Mouse (Mus musculus): ENCODE results near the gene Olfr984.

Gene Olfr984

DNA sequence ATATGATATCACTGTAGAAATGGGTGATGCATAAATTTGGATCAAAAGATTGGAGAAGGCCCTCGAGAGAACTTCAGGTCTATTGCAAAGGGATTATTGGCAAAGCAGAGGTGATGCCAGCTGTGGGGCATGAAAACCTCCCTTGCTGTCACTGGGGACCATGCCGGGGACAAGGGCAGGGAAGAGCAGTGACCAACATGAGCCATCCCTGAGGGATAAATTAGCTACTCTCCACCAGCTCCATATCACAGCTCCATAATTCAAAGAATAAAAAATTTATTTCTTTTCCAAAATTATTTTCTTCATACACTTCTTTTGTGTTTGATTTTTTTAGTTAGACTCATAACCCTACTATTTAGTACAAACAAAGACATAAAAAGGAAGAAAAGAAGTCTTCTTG, at the start of gene Olfr984:
Gene Olfr984 (minus strand): TSS at position 101 of the 400 bp plus-strand sequence.
- DNase-seq (ENCODE audit: low read depth): no peak

DNA sequence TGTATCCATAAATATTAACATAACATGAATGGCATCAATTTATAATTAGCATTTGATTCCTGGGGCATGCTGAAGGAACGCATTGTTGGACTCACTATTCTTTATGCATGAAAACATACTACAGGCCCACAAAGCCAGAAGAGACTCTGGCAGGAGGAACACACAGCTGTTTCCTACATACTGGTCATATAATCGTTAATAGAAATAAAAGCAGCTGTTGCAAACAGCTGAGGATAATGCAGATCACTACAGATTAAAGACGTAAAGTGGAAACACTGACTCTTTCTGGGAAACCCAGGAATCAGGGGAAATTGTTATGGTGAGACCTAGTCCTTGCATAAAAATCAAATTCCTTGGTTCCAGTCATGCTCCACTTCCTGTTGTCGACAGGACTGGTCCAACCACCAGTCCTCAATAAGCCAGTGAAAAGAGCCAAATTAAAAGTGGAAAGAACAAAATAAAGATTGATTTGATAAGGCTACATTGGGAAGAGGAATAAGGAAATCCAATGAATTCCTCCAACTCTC, 41.2 kb upstream of the Olfr984 start:
- DNase-seq (ENCODE audit: low read depth): no peak

DNA sequence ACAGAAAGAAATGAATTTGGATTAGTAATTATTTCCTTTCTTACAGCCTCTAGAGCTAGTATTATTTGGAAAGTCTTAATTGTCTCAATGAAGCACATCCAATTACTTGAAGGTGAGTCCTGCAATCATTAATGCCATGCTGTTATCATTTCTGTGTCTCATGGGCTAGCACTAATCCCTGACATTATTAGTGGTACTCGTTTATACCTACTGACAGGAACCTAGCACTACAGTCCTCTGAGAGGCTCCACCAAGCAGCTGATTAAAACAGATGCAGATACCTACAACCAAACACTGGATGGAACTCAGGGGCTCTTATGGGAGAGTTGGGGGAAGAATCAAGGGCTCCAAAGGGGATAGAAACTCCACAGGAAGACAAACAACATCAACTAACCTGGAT, 27.5 kb upstream of the Olfr984 start:
- no peak for DNase-seq (ENCODE audit: low read depth)

DNA sequence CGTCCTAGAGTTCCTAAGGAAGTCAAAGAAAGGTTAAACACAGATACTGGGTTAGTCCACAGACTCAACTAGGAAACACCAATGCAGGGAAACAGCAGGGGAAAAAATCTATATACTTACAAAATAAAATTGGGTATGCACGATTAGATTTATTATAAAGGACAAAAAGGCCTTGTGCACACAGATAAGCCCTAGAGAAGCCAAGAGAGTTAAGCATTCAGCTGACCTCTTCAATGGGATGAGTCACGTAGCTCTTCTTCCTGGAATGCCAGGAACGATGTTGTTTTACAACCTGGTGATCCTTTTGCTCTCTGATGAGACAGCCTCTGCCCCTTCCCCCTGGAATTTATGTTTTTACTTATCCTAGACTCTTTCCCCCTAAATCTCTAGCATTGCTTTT, 25.5 kb upstream of the Olfr984 start:
- DNase-seq (ENCODE audit: low read depth): no peak

DNA sequence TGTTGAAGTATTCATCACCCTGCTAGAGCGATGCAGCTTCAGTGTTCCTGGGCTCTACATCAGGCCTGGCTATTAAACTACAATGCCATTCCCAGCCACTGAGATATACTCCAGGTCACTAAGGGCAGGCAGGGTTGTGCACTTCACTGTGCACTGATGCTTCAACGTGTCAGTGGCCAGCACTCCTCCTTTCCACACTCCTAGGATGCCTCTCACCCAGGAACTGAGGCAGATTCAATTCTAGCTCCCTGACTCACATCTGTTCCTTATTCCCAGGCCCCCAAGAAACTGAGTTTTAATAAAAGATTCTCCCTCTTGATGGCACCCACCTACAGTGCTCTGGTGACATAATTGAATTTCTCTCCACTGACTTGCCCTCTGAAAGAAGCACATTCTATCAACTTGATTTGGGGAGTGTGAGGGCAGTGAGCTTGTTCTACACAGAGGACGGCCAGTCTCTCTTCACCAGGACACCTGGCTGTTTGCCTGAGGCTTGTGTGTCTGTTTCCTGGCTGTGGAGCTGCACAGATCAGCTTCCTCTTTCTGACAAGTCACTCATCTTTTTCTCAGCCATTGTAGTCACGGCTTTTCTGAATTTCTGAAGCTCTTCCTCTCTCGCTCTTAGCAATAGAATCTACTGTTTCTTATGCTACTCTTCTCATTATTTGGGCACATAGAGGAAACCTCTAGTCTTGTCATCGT, 23.1 kb upstream of the Olfr984 start:
- DNase-seq (ENCODE audit: low read depth): no peak

DNA sequence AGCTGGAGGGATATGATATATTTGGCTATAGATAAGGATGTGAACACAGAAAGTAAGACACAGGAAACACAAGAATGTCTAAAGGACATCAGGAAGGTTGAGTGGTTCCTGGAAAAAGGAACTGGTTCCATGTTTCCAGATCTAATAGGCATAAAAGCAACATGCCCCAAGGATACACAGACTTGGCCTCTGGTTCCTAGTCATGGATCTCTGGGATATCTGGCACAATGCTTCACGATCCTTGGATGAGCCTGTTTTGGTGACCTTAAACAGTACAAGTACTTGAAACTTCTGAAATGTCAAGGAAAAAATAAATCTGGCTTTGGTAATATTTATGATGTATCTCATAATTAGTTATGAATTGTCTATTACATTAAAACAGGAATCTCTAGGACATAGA, 16.6 kb upstream of the Olfr984 start:
- no peak for DNase-seq (ENCODE audit: low read depth)

DNA sequence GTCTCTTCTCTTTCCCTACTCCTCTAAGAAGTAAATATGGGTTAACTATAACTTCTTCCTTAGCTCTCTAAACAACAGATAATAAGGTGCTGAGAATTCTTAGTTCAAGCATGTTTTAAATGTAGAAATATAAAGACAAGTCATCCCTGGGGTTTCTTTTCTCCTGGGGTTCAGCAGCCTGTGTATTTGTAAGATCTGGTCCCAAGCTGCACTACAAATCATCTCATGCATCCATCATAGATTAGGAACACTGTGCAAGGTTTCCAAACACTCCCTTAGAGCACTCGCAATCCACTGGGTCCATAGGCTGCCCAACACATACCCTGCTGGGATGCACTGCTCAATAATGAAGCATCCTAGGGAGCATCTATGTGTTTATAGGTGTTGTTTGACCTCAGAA, 16.1 kb upstream of the Olfr984 start, which contains the start of gene Olfr985:
Gene Olfr985 (minus strand): TSS at position 101 of the 400 bp plus-strand sequence.
- DNase-seq (ENCODE audit: low read depth): no peak

DNA sequence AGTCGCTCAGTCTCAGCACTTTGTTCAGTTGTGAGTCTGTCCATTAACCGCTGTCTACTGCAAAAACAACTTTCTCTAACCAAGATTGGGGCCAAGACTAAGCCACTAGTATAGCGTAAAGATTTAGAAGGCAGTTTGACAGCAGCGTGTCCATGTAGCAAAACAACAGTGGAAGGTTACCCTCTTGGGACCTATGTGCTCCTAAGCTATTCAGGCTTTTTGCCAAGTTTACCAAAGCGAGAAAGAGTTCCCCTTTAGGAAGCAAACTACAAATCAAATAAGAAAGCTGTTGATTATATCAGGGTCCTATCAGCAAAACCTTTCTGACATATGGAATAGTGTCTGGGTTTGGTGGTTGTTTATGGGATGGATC, 3.3 kb upstream of the Olfr984 start:
- no peak for DNase-seq (ENCODE audit: low read depth)

DNA sequence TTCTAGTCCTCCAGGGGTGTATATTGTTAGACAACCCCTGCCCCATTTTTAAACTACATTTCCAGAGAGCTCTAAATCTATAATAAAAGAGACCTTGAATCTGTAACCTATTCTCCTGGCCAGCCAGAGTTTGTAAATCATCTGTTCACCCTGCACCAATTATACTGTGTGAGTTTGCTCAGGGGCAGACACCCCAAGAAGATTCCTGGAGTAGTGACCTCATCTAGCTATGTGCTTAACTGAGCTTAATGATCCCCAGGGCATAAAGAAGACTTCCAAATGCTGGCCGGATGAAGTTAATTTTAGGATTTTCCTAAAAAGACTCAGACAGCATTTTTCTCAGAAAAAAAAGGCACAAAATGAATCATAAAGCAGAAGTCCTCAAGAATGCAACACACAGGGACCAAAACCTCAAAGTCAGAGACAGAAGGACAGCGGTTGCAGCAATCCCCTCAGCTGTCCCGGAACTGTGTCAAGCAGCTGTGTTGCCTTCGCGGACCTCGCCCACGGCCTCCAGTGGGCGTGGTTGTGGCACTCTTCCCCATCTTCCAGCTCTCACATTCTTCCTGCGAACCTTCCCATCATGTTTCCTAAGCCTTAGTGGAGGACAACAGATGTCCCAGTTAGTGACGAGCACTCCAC, 2.8 kb upstream of the Olfr984 start:
- no peak for DNase-seq (ENCODE audit: low read depth)

DNA sequence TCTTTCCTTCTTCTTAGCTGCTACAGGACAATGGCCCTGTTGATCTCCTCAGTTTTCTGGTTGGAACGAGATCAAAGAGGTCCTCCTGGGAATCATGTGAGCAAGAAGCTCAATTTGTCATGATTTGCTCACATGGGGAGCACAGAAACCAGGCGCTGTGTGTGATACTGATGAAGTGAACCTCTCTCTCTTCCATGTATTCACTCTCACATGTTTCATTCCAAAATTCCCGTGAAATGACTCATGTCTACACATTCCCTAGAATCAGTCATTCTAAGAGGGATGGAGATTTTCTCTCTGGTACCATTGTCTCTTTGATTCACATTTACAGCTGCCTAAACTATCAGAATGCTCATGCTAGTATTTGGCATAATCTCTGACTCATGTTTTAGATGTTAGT, 19.2 kb downstream of the Olfr984 start:
- DNase-seq (ENCODE audit: low read depth): no peak

DNA sequence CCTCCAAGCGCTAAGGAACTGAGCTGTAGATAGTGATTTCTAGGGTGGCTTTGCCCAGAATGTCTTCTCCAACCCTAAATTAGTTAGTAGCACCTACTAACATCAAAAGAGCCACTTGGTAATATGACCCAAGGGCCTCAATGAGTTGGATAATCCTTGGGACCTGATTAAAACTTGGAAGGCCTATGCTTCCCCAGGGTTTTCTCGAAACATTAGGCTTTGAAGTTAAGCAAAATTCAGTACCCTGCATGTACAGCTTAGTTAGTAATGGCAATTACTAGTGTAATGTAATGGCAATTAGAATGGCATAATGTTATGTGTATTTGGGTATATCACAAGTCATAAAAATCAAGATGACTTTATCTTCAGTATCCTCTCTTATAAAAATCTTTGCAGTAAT, 20.5 kb downstream of the Olfr984 start, which contains the start of gene Olfr983:
Gene Olfr983 (minus strand): TSS at position 101 of the 400 bp plus-strand sequence.
- no peak for DNase-seq (ENCODE audit: low read depth)

DNA sequence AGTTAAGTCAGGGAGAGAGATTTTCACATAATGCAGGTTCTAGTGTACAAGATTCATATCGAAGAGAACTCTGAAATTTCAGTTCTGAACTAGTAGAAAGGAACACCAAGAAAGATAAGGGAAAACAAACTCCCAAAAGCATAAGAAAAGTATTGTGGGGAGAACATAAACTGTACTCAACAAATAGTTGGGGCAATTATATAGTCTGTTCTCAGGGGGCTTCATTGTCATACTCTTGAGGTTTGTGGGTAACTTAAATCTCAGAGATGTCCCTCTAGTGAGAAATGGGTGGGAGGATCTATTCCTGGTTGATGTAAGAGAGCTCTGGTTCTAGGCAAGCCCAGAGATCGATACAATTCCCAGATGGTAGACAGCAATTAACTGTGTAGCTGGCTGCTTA, 40.5 kb downstream of the Olfr984 start, which contains the start of gene Olfr982:
Gene Olfr982 (plus strand): TSS at position 301 of the 400 bp plus-strand sequence.
- DNase-seq (ENCODE audit: low read depth): no peak

DNA sequence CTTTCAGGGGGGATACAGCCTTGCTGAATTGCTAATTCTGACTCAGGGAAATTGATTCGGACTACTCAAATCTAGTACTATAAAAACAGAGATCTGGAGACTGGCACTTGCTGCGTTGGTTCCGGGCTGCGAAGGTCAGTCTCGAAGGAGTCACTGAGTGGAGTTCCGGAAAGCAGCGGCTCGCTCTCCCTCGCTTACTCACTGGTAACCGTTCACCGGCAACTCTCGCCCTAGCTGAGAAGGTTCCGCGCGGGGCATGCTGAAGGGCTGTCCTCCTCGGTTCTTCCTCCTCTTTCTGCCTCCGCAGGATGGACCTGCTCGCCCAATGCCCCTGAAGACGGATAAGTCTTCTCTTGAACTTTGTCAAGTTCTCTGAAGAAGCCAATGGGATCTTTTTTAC, 63.9 kb downstream of the Olfr984 start:
- no peak for DNase-seq (ENCODE audit: low read depth)
